Mouse (Mus musculus) liver, embryonic 16.5 days (tissue): ENCODE results near the gene Slc4a8. TPM values are rescaled to one million over a fixed set of nuclear protein-coding genes. Genes with fewer than 3 reads are reported as not detected.
"Not testable (repeated sequence)": the region's sequence is repeated elsewhere in the genome, so short reads cannot be mapped to it uniquely, and the experiment has no call there.

ENCODE experiments used
- ATAC-seq: fragments of 200-750 bp; cut with Nextera tagmentation; 2 replicates; pipeline ENCODE4 v1.8.0; 2017; ENCODE audit warnings: low read depth, mild to moderate bottlenecking, moderate number of reproducible peaks, moderate library complexity
- H3K27ac ChIP-seq: fragments of 300-500 bp; sonication (generic); 2 replicates; pipeline ENCODE4 v1.5.1; 2014; ENCODE audit warnings: mild to moderate bottlenecking, low read length
- H3K27me3 ChIP-seq: fragments of 300-500 bp; sonication (generic); 2 replicates; pipeline ENCODE4 v1.6.1; 2014; ENCODE audit warnings: low read depth, low read length, mixed read lengths; ENCODE audit not compliant: control insufficient read depth, insufficient read depth
- H3K36me3 ChIP-seq: fragments of 300-500 bp; sonication (generic); 2 replicates; pipeline ENCODE4 v1.6.1; 2014; ENCODE audit warnings: mild to moderate bottlenecking; ENCODE audit not compliant: control insufficient read depth, insufficient read depth
- H3K4me1 ChIP-seq: fragments of 300-500 bp; sonication (generic); 2 replicates; pipeline ENCODE4 v1.6.1; 2014; ENCODE audit warnings: low read depth, low read length, mixed read lengths; ENCODE audit not compliant: control insufficient read depth
- H3K4me2 ChIP-seq: fragments of 300-500 bp; sonication (generic); 2 replicates; pipeline ENCODE4 v1.6.1; 2014; ENCODE audit warnings: low read depth, low read length, mixed read lengths
- H3K4me3 ChIP-seq: fragments of 300-500 bp; sonication (generic); 2 replicates; pipeline ENCODE4 v1.5.1; 2014; ENCODE audit warnings: low read depth, mild to moderate bottlenecking, low read length
- H3K9ac ChIP-seq: fragments of 300-500 bp; sonication (generic); 2 replicates; pipeline ENCODE4 v1.6.1; 2014; ENCODE audit warnings: low read depth, low read length
- H3K9me3 ChIP-seq: fragments of 300-500 bp; sonication (generic); replicated peaks from 2 replicates; pipeline ENCODE4 v1.6.1; 2016; ENCODE audit warnings: low read length; ENCODE audit not compliant: control insufficient read depth
- WGBS: fragments of 180-500 bp; shearing (Covaris S2); extraction: QIAGEN DNeasy Blood & Tissue Kit; methylation state at CpG from one replicate; pipeline ENCODE4 v1.1.7; 2014; ENCODE audit not compliant: insufficient replicate concordance; 5-methylcytosine and 5-hydroxymethylcytosine counted together
- polyA plus RNA-seq: library from polyadenylated mRNA; unstranded; fragments of >200 nt; fragmentation: Nextera tagmentation; extraction: Ambion mirVana; gene quantifications from 2 replicates; pipeline ENCODE4 v1.2.1, GENCODE M21; 2015

Gene Slc4a8
- polyA plus RNA-seq, 1 experiment from 2014 or later = 0.46 TPM

- H3K4me3 ChIP-seq, H3K9me3 ChIP-seq, H3K27ac ChIP-seq, H3K4me2 ChIP-seq, H3K27me3 ChIP-seq, H3K9ac ChIP-seq, H3K36me3 ChIP-seq, ATAC-seq, H3K4me1 ChIP-seq: not testable (repeated sequence)
- WGBS = 46% methylated on average over 4 of the region's 4 CpGs
These were observed 60.8 kb downstream of the Slc4a8 start for GRCm38 (mm10) chr15:100822370-100822769.

GRCm38 (mm10) chr15:100825249-100825856, 63.8 kb downstream of the Slc4a8 start:
- Histone ChIP-seq H3K4me1 (no peaks in the 10 kb centered on the region), H3K4me3 (no peak overlapping the region), H3K27me3 (peaks cover 8% of the 10 kb centered on the region), H3K27ac (no peak overlapping the region), H3K4me2 (no peak overlapping the region), H3K9me3 (no peaks in the 10 kb centered on the region), H3K9ac (no peak overlapping the region), H3K36me3 (no peaks in the 10 kb centered on the region)
- 17% methylated on average over 26 of the region's 26 CpGs for WGBS
- no peak for ATAC-seq

GRCm38 (mm10) chr15:100826076-100826475, 64.5 kb downstream of the Slc4a8 start:
- H3K27ac ChIP-seq = no peak overlapping the region
- no peaks in the 10 kb centered on the region for H3K4me1 ChIP-seq
- H3K36me3 ChIP-seq = no peaks in the 10 kb centered on the region
- ATAC-seq = no peak
- no peak overlapping the region for H3K4me2 ChIP-seq
- peaks cover 8% of the 10 kb centered on the region for H3K27me3 ChIP-seq
- no peak overlapping the region for H3K4me3 ChIP-seq
- no peaks in the 10 kb centered on the region for H3K9me3 ChIP-seq
- H3K9ac ChIP-seq = no peak overlapping the region
- WGBS = 68% methylated on average over 8 of the region's 8 CpGs

GRCm38 (mm10) chr15:100829775-100830174, 68.2 kb downstream of the Slc4a8 start:
- no peaks in the 10 kb centered on the region for H3K4me1 ChIP-seq
- no peak overlapping the region for H3K4me3 ChIP-seq
- H3K27ac ChIP-seq = no peak overlapping the region
- H3K27me3 ChIP-seq = peaks cover 3% of the 10 kb centered on the region
- no peaks in the 10 kb centered on the region for H3K9me3 ChIP-seq
- ATAC-seq = no peak
- no peak overlapping the region for H3K9ac ChIP-seq
- H3K36me3 ChIP-seq = no peaks in the 10 kb centered on the region
- H3K4me2 ChIP-seq = no peak overlapping the region
- 61% methylated on average over 9 of the region's 9 CpGs for WGBS

GRCm38 (mm10) chr15:100830682-100831081, 69.1 kb downstream of the Slc4a8 start:
- no peaks in the 10 kb centered on the region for H3K27me3 ChIP-seq
- H3K9me3 ChIP-seq = no peaks in the 10 kb centered on the region
- no peak overlapping the region for H3K4me3 ChIP-seq
- no peak overlapping the region for H3K4me2 ChIP-seq
- no peaks in the 10 kb centered on the region for H3K4me1 ChIP-seq
- no peak overlapping the region for H3K9ac ChIP-seq
- no peaks in the 10 kb centered on the region for H3K36me3 ChIP-seq
- ATAC-seq = no peak
- 48% methylated on average over 6 of the region's 6 CpGs for WGBS
- H3K27ac ChIP-seq = no peak overlapping the region

GRCm38 (mm10) chr15:100832144-100832543, 70.6 kb downstream of the Slc4a8 start:
- no peak for ATAC-seq
- no peak overlapping the region for H3K4me3 ChIP-seq

GRCm38 (mm10) chr15:100832784-100833183, 71.2 kb downstream of the Slc4a8 start:
- Histone ChIP-seq H3K27me3 (no peaks in the 10 kb centered on the region), H3K27ac (no peak overlapping the region), H3K4me3 (no peak overlapping the region), H3K4me1 (no peaks in the 10 kb centered on the region), H3K36me3 (no peaks in the 10 kb centered on the region), H3K9me3 (no peaks in the 10 kb centered on the region), H3K4me2 (no peak overlapping the region), H3K9ac (no peak overlapping the region)
- no peak for ATAC-seq
- 33% methylated on average over 7 of the region's 7 CpGs for WGBS

More at GRCm38 (mm10) chr15:100832144-100832543, 70.6 kb downstream of the Slc4a8 start:
- Histone ChIP-seq H3K9me3 (no peaks in the 10 kb centered on the region), H3K36me3 (no peaks in the 10 kb centered on the region), H3K27ac (no peak overlapping the region), H3K4me2 (no peak overlapping the region), H3K4me1 (no peaks in the 10 kb centered on the region), H3K27me3 (no peaks in the 10 kb centered on the region), H3K9ac (no peak overlapping the region)
- WGBS = 71% methylated on average over 8 of the region's 8 CpGs

- ATAC-seq = no peak
- Histone ChIP-seq H3K4me2 (no peak overlapping the region), H3K27ac (no peak overlapping the region), H3K9ac (no peak overlapping the region), H3K36me3 (no peaks in the 10 kb centered on the region), H3K4me1 (no peaks in the 10 kb centered on the region), H3K4me3 (no peak overlapping the region), H3K27me3 (no peaks in the 10 kb centered on the region), H3K9me3 (no peaks in the 10 kb centered on the region)
- 60% methylated on average over 8 of the region's 8 CpGs for WGBS
These were observed 75.2 kb downstream of the Slc4a8 start for GRCm38 (mm10) chr15:100836729-100837128.

GRCm38 (mm10) chr15:100838607-100839207, 77.2 kb downstream of the Slc4a8 start:
- Histone ChIP-seq H3K4me1 (no peaks in the 10 kb centered on the region), H3K36me3 (no peaks in the 10 kb centered on the region), H3K9me3 (no peaks in the 10 kb centered on the region), H3K4me2 (no peak overlapping the region), H3K27me3 (no peaks in the 10 kb centered on the region), H3K27ac (no peak overlapping the region), H3K4me3 (no peak overlapping the region), H3K9ac (no peak overlapping the region)
- ATAC-seq = no peak
- WGBS = 36% methylated on average over 12 of the region's 12 CpGs
